Mouse (Mus musculus): ENCODE data around the gene Htr2a.
A peak's percentile ranks its signal among the peaks of the same experiment; 100 is the strongest.

- peak; percentile 76 for TF ChIP-seq CTCF (IDR thresholded peaks at IDR 0.05; ENCODE audit: low read depth)
- no peak for TF ChIP-seq EP300 (IDR thresholded peaks at IDR 0.05; ENCODE audit: low read depth)
These were observed 38.1 kb upstream of the Htr2a start for GRCm38 (mm10) chr14:74602543-74602942.

All from heart, postnatal 0 days (tissue).